Mouse (Mus musculus) midbrain, embryonic 11.5 days (tissue): ENCODE data around the gene Mthfd1. TPM values are rescaled to one million over a fixed set of nuclear protein-coding genes. Genes with fewer than 3 reads are reported as not detected.
A peak's percentile ranks its signal among the peaks of the same experiment; 100 is the strongest.

ENCODE experiments used
- ATAC-seq: fragments of 200-750 bp; cut with Nextera tagmentation; 2 replicates; pipeline ENCODE4 v1.8.0; 2017; ENCODE audit warnings: moderate TSS enrichment, moderate library complexity; ENCODE audit not compliant: low FRiP score
- DNase-seq: peaks from one replicate; pipeline ENCODE4 v3.0.0; 2015; ENCODE audit warnings: low spot score; ENCODE audit errors: missing footprints
- H3K27ac ChIP-seq: fragments of 300-500 bp; sonication (generic); 2 replicates; pipeline ENCODE4 v1.5.1; 2014; ENCODE audit warnings: low read depth, low read length
- H3K27me3 ChIP-seq: fragments of 300-500 bp; sonication (generic); 2 replicates; pipeline ENCODE4 v1.6.1; 2014; ENCODE audit warnings: mild to moderate bottlenecking, low read length, moderate library complexity, mixed read lengths; ENCODE audit not compliant: control insufficient read depth, insufficient read depth
- H3K36me3 ChIP-seq: fragments of 300-500 bp; sonication (generic); 2 replicates; pipeline ENCODE4 v1.6.1; 2014; ENCODE audit warnings: mild to moderate bottlenecking, low read length, moderate library complexity, mixed read lengths; ENCODE audit not compliant: control insufficient read depth, insufficient read depth
- H3K4me1 ChIP-seq: fragments of 300-500 bp; sonication (generic); 2 replicates; pipeline ENCODE4 v1.6.1; 2014; ENCODE audit warnings: low read length; ENCODE audit not compliant: control insufficient read depth, insufficient read depth
- H3K4me2 ChIP-seq: fragments of 300-500 bp; sonication (generic); 2 replicates; pipeline ENCODE4 v1.6.1; 2014; ENCODE audit warnings: mild to moderate bottlenecking, moderate library complexity
- H3K4me3 ChIP-seq: fragments of 300-500 bp; sonication (generic); 2 replicates; pipeline ENCODE4 v1.5.1; 2014; ENCODE audit warnings: low read depth, low read length
- H3K9ac ChIP-seq: fragments of 300-500 bp; sonication (generic); 2 replicates; pipeline ENCODE4 v1.6.1; 2014; ENCODE audit warnings: low read length
- H3K9me3 ChIP-seq: fragments of 300-500 bp; sonication (generic); 2 replicates; pipeline ENCODE4 v1.6.1; 2016; ENCODE audit warnings: low read length; ENCODE audit not compliant: control insufficient read depth
- WGBS: fragments of 180-500 bp; shearing (Covaris S2); extraction: QIAGEN DNeasy Blood & Tissue Kit; methylation state at CpG from one replicate; pipeline ENCODE4 v1.1.7; 2014; 5-methylcytosine and 5-hydroxymethylcytosine counted together
- polyA plus RNA-seq: library from polyadenylated mRNA; unstranded; fragments of >200 nt; fragmentation: Nextera tagmentation; extraction: Ambion mirVana; gene quantifications from 2 replicates; pipeline ENCODE4 v1.2.1, GENCODE M21; 2014

Mthfd1 gene
- polyA plus RNA-seq, 1 experiment from 2014 or later, result 62.9 TPM

DNA sequence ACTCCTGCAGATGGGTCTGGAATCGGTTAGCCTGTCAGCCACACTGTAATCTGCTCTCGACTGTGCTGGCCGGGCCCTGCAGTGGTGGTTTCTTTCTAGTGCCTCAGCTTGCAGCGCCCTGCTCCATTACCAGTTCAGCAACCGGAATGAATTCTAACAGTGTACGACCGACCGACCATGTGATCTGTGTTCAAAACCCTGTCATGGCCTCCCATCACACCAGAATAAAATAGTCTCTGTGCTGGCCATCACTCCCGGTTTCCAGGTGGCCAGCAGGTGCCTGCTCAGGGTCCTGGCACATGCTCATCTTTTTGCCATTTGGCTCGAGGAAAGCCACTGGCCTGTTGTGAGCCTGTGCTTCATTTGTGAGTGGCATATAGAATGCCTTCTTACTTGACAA is 13.6 kb downstream of the Mthfd1 start:
- 91% methylated on average over 10 of the region's 10 CpGs for WGBS
- no peaks in the 10 kb centered on the region for H3K27me3 ChIP-seq
- no peak for ATAC-seq

GRCm38 (mm10) chr12:76269196-76269595 is 14.1 kb downstream of the Mthfd1 start:
- Histone ChIP-seq H3K9ac (no peak overlapping the region), H3K4me2 (no peak overlapping the region), H3K36me3 (no peaks in the 10 kb centered on the region), H3K4me3 (no peak overlapping the region), H3K27me3 (no peaks in the 10 kb centered on the region), H3K4me1 (no peaks in the 10 kb centered on the region), H3K27ac (no peak overlapping the region), H3K9me3 (no peaks in the 10 kb centered on the region)
- peak; percentile 21 for DNase-seq
- WGBS, result 74% methylated on average over 7 of the region's 7 CpGs
- ATAC-seq, result no peak

More for the DNA sequence above, 13.6 kb downstream of the Mthfd1 start:
- Histone ChIP-seq H3K27ac (no peak overlapping the region), H3K9ac (no peak overlapping the region), H3K4me3 (no peak overlapping the region), H3K36me3 (no peaks in the 10 kb centered on the region), H3K4me1 (no peaks in the 10 kb centered on the region), H3K9me3 (no peaks in the 10 kb centered on the region), H3K4me2 (no peak overlapping the region)
- peak; percentile 81 for DNase-seq

DNA sequence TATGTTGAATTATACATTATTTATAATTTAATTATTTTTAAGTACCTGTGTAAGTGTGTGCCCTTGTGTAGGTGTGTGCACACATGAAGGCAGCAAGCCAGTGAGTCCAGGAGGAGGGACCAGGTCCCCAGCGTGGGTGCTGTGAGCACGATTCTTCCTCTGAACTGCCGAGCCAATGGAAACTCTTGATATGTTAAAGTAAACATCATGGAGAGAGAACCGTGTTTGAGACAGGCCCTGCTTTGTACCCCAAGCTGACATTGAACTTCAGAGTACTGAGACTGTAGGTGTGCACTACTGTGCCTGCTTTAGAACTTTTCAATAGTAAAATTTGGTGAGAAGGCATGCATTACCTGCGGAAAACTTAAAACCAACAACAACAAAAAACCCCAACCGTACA is 16.4 kb downstream of the Mthfd1 start:
- 95% methylated on average over 6 of the region's 6 CpGs for WGBS
- no peaks in the 10 kb centered on the region for H3K4me1 ChIP-seq
- no peaks in the 10 kb centered on the region for H3K36me3 ChIP-seq
- ATAC-seq (no peak), DNase-seq (no peak)
- no peaks in the 10 kb centered on the region for H3K27me3 ChIP-seq
- H3K27ac ChIP-seq, result no peak overlapping the region
- no peak overlapping the region for H3K9ac ChIP-seq
- no peak overlapping the region for H3K4me2 ChIP-seq
- no peak overlapping the region for H3K4me3 ChIP-seq
- H3K9me3 ChIP-seq, result no peaks in the 10 kb centered on the region

DNA sequence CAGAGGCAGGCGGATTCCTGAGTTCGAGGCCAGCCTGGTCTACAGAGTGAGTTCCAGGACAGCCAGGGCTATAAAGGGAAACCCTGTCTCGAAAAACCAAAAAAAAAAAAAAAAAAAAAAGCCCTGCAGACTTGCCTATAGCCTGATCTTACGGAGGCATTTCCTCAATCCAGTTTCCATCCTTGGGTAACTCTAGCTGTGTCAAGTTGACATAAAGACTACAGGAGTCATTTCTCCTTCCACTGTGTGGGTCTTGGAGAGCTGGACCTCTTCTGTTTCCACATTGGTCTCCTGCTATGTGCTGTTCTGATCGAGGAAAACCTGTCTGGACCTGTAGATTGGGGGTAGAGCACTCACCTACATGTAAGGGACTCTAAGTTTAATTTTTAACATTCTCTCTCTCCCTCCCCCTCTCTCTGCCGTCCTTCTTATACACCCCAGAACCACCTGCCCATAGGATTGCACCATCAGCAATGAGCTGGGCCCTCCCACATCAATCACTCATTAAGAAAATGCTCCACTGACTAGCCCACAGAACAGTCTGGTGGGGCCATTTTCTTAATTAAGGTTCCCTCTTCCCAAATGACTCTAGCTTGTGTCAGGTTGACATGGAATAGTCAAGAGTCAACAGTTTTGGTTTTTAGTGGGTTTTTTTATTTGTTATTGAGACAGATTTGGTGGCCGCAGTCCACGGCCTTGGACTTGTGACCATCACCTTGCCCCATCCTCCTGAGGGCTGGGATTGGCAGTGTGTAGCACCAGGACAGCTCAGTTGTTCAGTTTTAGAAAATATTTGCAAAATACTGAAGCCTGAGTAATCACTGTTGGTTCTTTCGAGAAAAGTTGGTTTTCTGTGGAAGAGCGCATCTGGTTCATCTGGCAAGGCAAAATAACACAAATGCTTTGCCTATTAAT is 17.8 kb downstream of the Mthfd1 start:
- Histone ChIP-seq H3K4me1 (no peaks in the 10 kb centered on the region), H3K27me3 (no peaks in the 10 kb centered on the region), H3K9me3 (no peaks in the 10 kb centered on the region), H3K36me3 (no peaks in the 10 kb centered on the region), H3K9ac (no peak overlapping the region), H3K4me2 (no peak overlapping the region), H3K27ac (no peak overlapping the region), H3K4me3 (no peak overlapping the region)
- 92% methylated on average over 10 of the region's 10 CpGs for WGBS
- DNase-seq, result no peak
- no peak for ATAC-seq

DNA sequence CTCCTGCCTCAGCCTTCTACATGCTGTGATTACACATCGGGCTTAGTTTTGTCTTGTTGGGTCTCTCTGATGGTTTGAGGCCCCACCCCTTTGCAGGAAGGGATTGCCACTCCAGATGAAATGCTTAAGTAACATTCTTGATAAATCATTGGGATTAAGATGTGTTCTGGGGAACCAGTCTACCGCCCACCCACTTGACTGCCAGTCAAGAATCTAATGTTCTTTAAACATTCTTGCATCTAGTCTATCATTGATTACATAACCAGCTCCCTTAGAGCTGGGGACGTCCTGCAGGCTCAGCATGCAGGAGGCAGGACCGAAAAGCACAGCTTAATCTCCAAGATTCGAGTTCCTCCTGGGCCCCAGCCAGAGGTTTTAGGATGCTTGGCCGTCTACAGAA is 23.1 kb downstream of the Mthfd1 start:
- Histone ChIP-seq H3K36me3 (no peaks in the 10 kb centered on the region; the same call in 1 of the 2 replicates), H3K9ac (no peak overlapping the region), H3K4me2 (no peak overlapping the region), H3K9me3 (no peaks in the 10 kb centered on the region), H3K27me3 (no peaks in the 10 kb centered on the region), H3K4me3 (no peak overlapping the region), H3K27ac (no peak overlapping the region), H3K4me1 (no peaks in the 10 kb centered on the region)
- DNase-seq (no peak), ATAC-seq (no peak)
- 77% methylated on average over 6 of the region's 6 CpGs for WGBS

DNA sequence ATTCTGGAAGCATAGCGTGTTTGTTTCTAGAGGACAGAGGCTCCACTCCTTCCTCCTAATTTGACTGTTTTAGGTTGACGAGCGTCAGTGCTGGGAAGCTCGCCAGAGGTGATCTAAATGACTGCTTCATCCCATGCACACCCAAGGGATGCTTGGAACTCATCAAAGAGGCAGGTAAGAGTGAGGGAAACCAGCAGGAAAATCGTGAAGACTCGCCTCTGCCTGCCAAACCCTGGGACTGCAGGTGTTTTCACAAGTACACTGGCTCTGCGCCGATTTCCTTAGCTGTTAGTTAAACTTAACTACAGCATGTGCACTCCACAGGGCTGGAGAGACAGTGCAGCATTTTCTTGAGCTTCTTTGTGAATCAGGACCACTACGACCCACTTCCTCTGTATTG is 25.5 kb downstream of the Mthfd1 start:
- 89% methylated on average over 9 of the region's 9 CpGs for WGBS
- no peak overlapping the region for H3K4me3 ChIP-seq
- no peak overlapping the region for H3K27ac ChIP-seq

GRCm38 (mm10) chr12:76281111-76281660 is 26.1 kb downstream of the Mthfd1 start:
- Histone ChIP-seq H3K36me3 (no peaks in the 10 kb centered on the region; the same call in 1 of the 2 replicates), H3K4me3 (no peak overlapping the region), H3K4me1 (no peaks in the 10 kb centered on the region), H3K27me3 (no peaks in the 10 kb centered on the region), H3K4me2 (no peak overlapping the region), H3K9ac (no peak overlapping the region), H3K9me3 (no peaks in the 10 kb centered on the region), H3K27ac (no peak overlapping the region)
- WGBS, result 88% methylated on average over 2 of the region's 2 CpGs
- DNase-seq, result no peak
- no peak for ATAC-seq

More for the DNA sequence above, 25.5 kb downstream of the Mthfd1 start:
- ATAC-seq (no peak), DNase-seq (no peak)
- Histone ChIP-seq H3K4me2 (no peak overlapping the region), H3K36me3 (no peaks in the 10 kb centered on the region; the same call in 1 of the 2 replicates), H3K9ac (no peak overlapping the region), H3K9me3 (no peaks in the 10 kb centered on the region), H3K4me1 (no peaks in the 10 kb centered on the region), H3K27me3 (no peaks in the 10 kb centered on the region)

GRCm38 (mm10) chr12:76282132-76282531 is 27.0 kb downstream of the Mthfd1 start:
- H3K27ac ChIP-seq, result no peak overlapping the region
- no peak overlapping the region for H3K4me3 ChIP-seq
- H3K9me3 ChIP-seq, result no peaks in the 10 kb centered on the region
- DNase-seq (no peak), ATAC-seq (no peak)
- H3K27me3 ChIP-seq, result no peaks in the 10 kb centered on the region
- no peak overlapping the region for H3K4me2 ChIP-seq
- H3K9ac ChIP-seq, result no peak overlapping the region
- H3K36me3 ChIP-seq, result no peaks in the 10 kb centered on the region; the same call in 1 of the 2 replicates
- H3K4me1 ChIP-seq, result no peaks in the 10 kb centered on the region
- 85% methylated on average over 4 of the region's 4 CpGs for WGBS

DNA sequence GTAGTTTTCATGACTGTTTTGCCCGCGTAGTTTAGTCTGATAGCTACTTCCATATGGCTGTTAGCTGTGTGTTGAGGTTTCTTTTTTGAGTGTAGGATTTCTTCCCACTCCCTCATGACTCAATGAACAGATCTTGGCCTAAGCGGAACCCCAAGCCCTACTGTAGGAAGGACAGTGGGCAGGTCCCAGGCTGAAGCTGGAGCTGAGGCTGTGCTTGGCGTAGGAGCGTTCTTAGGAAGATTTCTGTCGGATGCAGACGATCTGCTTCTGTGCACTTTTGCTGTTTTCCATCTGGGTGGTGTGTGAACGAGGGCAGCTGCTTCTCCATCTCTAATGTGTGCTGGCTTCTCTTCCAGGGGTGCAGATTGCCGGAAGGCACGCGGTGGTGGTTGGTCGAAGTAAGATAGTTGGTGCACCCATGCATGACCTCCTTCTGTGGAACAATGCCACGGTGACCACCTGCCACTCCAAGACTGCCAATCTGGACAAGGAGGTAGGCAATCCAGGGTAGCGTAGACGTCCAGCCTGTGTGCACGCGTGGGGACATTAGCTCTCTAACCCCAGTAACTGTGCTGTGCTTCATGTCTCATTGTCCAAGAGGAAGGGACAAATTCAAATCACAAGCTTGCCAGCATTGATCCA is 27.6 kb downstream of the Mthfd1 start:
- 92% methylated on average over 17 of the region's 17 CpGs for WGBS
- no peaks in the 10 kb centered on the region; the same call in 1 of the 2 replicates for H3K36me3 ChIP-seq
- no peak for ATAC-seq

More for the DNA sequence above, 27.6 kb downstream of the Mthfd1 start:
- Histone ChIP-seq H3K27me3 (no peaks in the 10 kb centered on the region), H3K9me3 (no peaks in the 10 kb centered on the region), H3K4me2 (no peak overlapping the region), H3K4me3 (no peak overlapping the region), H3K4me1 (no peaks in the 10 kb centered on the region), H3K9ac (no peak overlapping the region), H3K27ac (no peak overlapping the region)
- no peak for DNase-seq
